Mouse (Mus musculus) heart, embryonic 11.5 days (tissue): ENCODE data around the gene Sppl3. TPM values are rescaled to one million over a fixed set of nuclear protein-coding genes. Genes with fewer than 3 reads are reported as not detected.

ENCODE experiments used
- ATAC-seq: fragments of 200-750 bp; cut with Nextera tagmentation; replicated peaks from 2 replicates; pipeline ENCODE4 v1.8.0; 2017; ENCODE audit warnings: moderate library complexity; ENCODE audit not compliant: insufficient number of reproducible peaks, low FRiP score, low TSS enrichment
- H3K27ac ChIP-seq: fragments of 300-500 bp; sonication (generic); 2 replicates; pipeline ENCODE4 v1.5.1; 2014; ENCODE audit warnings: mild to moderate bottlenecking, low read depth, low read length
- H3K27me3 ChIP-seq: fragments of 300-500 bp; sonication (generic); 2 replicates; pipeline ENCODE4 v1.6.1; 2014; ENCODE audit warnings: mild to moderate bottlenecking, low read length, mixed read lengths; ENCODE audit not compliant: control insufficient read depth, insufficient read depth
- H3K36me3 ChIP-seq: fragments of 300-500 bp; sonication (generic); 2 replicates; pipeline ENCODE4 v1.6.1; 2014; ENCODE audit warnings: mild to moderate bottlenecking, low read length, moderate library complexity, mixed read lengths; ENCODE audit not compliant: control insufficient read depth, insufficient read depth
- H3K4me1 ChIP-seq: fragments of 300-500 bp; sonication (generic); 2 replicates; pipeline ENCODE4 v1.6.1; 2014; ENCODE audit warnings: low read length; ENCODE audit not compliant: control insufficient read depth, insufficient read depth
- H3K4me2 ChIP-seq: fragments of 300-500 bp; sonication (generic); 2 replicates; pipeline ENCODE4 v1.6.1; 2014; ENCODE audit warnings: mild to moderate bottlenecking, moderate library complexity
- H3K4me3 ChIP-seq: fragments of 300-500 bp; sonication (generic); 2 replicates; pipeline ENCODE4 v1.5.1; 2014; ENCODE audit warnings: low read depth, low read length
- H3K9ac ChIP-seq: fragments of 300-500 bp; sonication (generic); 2 replicates; pipeline ENCODE4 v1.6.1; 2014; ENCODE audit warnings: mild to moderate bottlenecking, low read depth, low read length, moderate library complexity
- H3K9me3 ChIP-seq: fragments of 300-500 bp; sonication (generic); replicated peaks from 2 replicates; pipeline ENCODE4 v1.6.1; 2016; ENCODE audit warnings: low read length; ENCODE audit not compliant: control insufficient read depth
- WGBS: fragments of 180-500 bp; shearing (Covaris S2); extraction: QIAGEN DNeasy Blood & Tissue Kit; methylation state at CpG from one replicate; pipeline ENCODE4 v1.1.7; 2014; ENCODE audit not compliant: insufficient replicate concordance; 5-methylcytosine and 5-hydroxymethylcytosine counted together
- polyA plus RNA-seq: library from polyadenylated mRNA; unstranded; fragments of >200 nt; fragmentation: Nextera tagmentation; extraction: Ambion mirVana; gene quantifications from 2 replicates; pipeline ENCODE4 v1.2.1, GENCODE M21; 2014

Gene Sppl3
- polyA plus RNA-seq, 1 experiment from 2014 or later, result 18.6 TPM

DNA sequence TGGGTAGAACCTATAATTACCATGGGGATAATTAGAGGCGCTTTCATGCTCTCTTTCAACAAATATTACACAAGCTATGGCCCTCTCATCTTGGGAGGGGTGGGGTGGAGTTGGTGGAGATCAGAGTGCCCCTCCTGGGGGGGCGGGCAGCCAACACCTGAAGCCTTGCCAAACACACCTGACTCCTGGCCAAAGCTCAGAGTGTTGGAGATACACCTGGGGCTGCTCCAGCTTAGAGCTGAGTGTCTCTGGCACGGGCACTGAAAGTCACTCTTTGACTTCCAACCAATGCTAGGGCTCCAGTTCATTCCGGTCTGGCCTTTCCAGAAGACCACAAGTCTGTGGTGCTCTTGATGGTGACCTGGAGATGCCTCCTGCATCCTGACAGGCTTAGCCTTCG lies 3.2 kb upstream of the Sppl3 start:
- H3K4me1 ChIP-seq, result peaks cover 10% of the 10 kb centered on the region
- no peak overlapping the region for H3K4me2 ChIP-seq
- H3K27me3 ChIP-seq, result no peaks in the 10 kb centered on the region
- H3K9ac ChIP-seq, result no peak overlapping the region
- no peak overlapping the region for H3K4me3 ChIP-seq
- H3K36me3 ChIP-seq, result no peaks in the 10 kb centered on the region
- 82% methylated on average over 5 of the region's 5 CpGs for WGBS
- H3K27ac ChIP-seq, result no peak overlapping the region
- no peak for ATAC-seq
- H3K9me3 ChIP-seq, result no peaks in the 10 kb centered on the region

DNA sequence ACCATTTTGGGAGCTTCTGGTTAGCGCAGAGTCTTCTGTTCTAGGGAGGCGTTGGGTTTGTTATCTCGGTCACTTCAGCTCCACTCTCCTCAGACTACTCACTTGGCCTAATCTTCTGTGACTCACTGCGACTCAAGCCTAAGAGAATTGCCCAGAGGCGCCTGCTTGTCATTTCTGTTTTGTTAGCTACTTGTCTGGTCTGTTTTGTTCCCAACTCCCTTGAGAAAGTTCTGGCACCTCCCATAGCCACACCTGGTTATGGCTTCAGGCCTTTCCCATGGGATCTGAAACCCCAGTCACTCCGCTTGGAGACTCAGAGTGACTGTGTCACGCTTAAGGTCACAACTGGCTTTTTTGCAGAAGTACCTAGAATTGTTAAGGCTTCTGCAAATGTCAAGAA lies 2.6 kb upstream of the Sppl3 start:
- WGBS, result 55% methylated on average over 7 of the region's 7 CpGs
- no peak overlapping the region for H3K27ac ChIP-seq
- H3K36me3 ChIP-seq, result no peaks in the 10 kb centered on the region
- H3K9ac ChIP-seq, result no peak overlapping the region
- no peaks in the 10 kb centered on the region for H3K27me3 ChIP-seq
- H3K4me1 ChIP-seq, result peaks cover 12% of the 10 kb centered on the region
- no peak overlapping the region for H3K4me3 ChIP-seq
- H3K9me3 ChIP-seq, result no peaks in the 10 kb centered on the region
- ATAC-seq, result no peak
- H3K4me2 ChIP-seq, result no peak overlapping the region

DNA sequence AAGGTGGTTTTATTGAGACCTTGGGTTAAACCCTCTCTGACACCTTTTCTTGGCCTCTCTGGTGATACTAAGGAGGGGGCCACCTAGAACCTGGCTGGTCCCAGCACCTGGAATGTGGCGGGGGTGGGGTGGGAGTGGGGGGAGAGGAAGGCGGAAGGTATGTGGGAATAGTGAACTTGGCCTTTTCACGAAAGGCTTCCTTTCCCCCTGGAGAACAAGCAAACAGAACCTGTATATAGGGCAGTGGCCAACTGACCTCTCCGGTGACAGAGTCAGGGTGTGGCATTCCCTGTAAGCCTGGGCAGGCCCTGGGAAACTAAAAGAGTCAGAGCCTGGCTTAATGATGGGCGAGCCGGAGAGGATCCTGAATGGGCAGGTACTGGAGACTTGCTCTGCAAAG lies 1.8 kb upstream of the Sppl3 start:
- H3K9ac ChIP-seq, result no peak overlapping the region
- WGBS, result 90% methylated on average over 6 of the region's 6 CpGs
- ATAC-seq, result no peak
- H3K27me3 ChIP-seq, result no peaks in the 10 kb centered on the region
- no peak overlapping the region for H3K4me2 ChIP-seq
- H3K4me1 ChIP-seq, result peaks cover 18% of the 10 kb centered on the region
- H3K27ac ChIP-seq, result no peak overlapping the region
- H3K4me3 ChIP-seq, result no peak overlapping the region
- H3K9me3 ChIP-seq, result no peaks in the 10 kb centered on the region
- no peaks in the 10 kb centered on the region for H3K36me3 ChIP-seq

DNA sequence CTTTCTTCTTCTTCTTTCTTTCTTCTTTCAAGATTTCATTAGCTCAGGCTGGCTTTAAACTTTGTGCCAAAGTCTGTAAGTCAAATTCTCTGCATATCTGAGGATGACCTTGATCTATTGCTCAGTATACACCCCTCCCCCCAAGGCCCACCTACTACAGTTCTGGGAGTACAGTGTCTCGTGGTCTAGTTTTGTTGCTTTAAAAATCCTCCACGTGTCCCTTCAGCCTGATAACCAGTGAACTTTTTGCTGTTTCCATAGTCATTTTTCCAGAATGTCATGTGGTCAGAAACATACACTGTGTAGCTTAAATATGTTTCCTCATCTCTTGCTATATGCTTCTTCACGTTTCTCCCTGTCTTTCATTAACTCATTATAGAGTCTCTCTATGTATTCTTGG lies 976 bp upstream of the Sppl3 start:
- no peak for ATAC-seq
- peak overlapping the region; percentile 100; the same call in 1 of the 2 replicates for H3K4me3 ChIP-seq
- no peaks in the 10 kb centered on the region for H3K9me3 ChIP-seq
- H3K27me3 ChIP-seq, result no peaks in the 10 kb centered on the region
- no peaks in the 10 kb centered on the region for H3K36me3 ChIP-seq
- 40% methylated on average over 3 of the region's 3 CpGs for WGBS
- peak overlapping the region; percentile 99; the same call in 1 of the 2 replicates for H3K9ac ChIP-seq
- H3K4me2 ChIP-seq, result peak overlapping the region; percentile 89; the same call in 1 of the 2 replicates
- peaks cover 24% of the 10 kb centered on the region for H3K4me1 ChIP-seq
- no peak overlapping the region for H3K27ac ChIP-seq

DNA sequence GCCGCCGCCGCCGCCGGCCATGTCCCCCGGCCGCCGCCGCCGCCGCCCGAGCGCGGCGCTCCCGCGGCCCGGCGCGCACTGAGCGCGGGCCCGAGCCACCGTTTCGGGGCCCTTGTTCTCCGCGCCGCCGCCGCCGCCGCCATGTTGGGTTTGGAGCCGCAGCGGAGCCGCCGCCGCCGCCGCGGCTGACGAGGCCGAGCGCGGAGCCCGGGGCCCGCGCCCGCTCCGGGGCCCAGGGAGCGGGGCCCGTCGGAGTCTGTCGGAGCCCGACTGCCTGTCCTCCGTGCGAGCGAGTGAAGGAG lies 231 bp downstream of the Sppl3 start:
- no peaks in the 10 kb centered on the region for H3K36me3 ChIP-seq
- peak overlapping the region; percentile 89 for H3K4me2 ChIP-seq
- peak overlapping the region; percentile 100 for H3K4me3 ChIP-seq
- H3K27ac ChIP-seq, result peak overlapping the region; percentile 93
- H3K9me3 ChIP-seq, result no peaks in the 10 kb centered on the region
- peaks cover 29% of the 10 kb centered on the region for H3K4me1 ChIP-seq
- H3K27me3 ChIP-seq, result no peaks in the 10 kb centered on the region
- peak overlapping the region; percentile 99 for H3K9ac ChIP-seq
- no peak for ATAC-seq
- under 1% methylated on average over 41 of the region's 57 CpGs for WGBS

DNA sequence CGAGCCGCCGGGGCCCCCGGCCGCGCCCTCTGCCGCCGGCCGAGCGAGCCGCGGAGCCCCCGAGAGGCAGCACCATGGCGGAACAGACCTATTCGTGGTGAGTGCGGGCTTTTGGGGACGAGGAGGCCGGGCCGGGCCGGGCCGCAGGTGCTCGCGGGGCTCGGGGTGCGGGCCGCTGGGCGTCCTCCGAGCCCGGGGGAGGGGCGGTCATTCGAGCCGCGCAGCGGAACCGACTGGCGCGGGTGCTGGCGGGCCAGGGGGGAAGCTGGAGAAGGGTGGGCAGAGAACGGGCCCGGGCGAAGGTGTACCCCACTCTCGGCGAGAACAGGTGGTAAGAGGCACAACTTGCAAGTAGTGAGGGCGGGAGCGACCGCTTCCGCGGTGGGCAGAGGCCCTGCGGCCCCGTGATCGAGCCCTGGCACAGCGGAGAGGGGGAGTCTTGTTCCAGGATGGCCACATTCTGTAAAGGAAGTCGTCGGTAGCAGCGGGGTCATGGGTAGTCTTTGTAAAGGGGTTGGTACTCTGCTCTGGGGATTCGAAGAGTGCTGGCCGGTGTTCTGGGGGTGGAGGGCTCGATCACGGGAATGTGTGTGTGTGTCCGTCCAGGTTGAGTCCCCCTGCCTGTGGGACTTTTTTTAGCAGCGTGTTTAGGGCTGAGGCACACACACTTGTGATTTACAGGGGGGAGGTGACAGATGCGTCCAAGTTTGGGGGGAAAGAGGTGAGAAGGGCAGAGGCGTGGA lies 753 bp downstream of the Sppl3 start:
- Histone ChIP-seq H3K4me1 (peaks cover 30% of the 10 kb centered on the region), H3K4me3 (peak overlapping the region; percentile 100), H3K9ac (peak overlapping the region; percentile 99), H3K27me3 (no peaks in the 10 kb centered on the region), H3K27ac (peak overlapping the region; percentile 93), H3K4me2 (peak overlapping the region; percentile 89), H3K9me3 (no peaks in the 10 kb centered on the region), H3K36me3 (no peaks in the 10 kb centered on the region)
- 0 out of 2 replicates have a peak, but pooled peaks have one; percentile 12 for ATAC-seq
- WGBS, result under 1% methylated on average over 50 of the region's 63 CpGs

DNA sequence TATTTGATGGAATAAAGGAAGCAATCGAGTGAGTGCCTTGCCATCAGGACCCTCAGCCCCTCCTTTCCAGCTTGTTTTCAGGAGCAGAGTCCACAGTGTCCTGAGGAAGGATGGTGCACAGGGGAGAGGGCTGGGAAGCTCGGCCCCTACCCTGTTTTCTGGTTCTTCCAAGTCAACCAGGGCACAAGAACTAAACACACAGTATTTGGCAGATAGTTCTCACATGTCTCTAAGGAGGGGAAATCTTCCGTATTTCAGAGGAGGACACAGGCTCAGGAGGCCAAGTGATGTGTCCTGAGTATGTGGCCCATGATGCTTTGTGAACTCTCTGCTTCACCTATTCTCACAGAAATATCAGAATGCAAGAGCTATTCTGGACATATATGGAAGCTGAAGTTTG lies 2.5 kb downstream of the Sppl3 start:
- ATAC-seq, result no peak
- Histone ChIP-seq H3K9me3 (no peaks in the 10 kb centered on the region), H3K4me1 (peaks cover 44% of the 10 kb centered on the region), H3K27me3 (no peaks in the 10 kb centered on the region), H3K4me3 (peak overlapping the region; percentile 100; the same call in 1 of the 2 replicates), H3K9ac (no peak overlapping the region), H3K4me2 (peak overlapping the region; percentile 89), H3K27ac (no peak overlapping the region), H3K36me3 (no peaks in the 10 kb centered on the region)
- WGBS, result 72% methylated on average over 3 of the region's 3 CpGs

DNA sequence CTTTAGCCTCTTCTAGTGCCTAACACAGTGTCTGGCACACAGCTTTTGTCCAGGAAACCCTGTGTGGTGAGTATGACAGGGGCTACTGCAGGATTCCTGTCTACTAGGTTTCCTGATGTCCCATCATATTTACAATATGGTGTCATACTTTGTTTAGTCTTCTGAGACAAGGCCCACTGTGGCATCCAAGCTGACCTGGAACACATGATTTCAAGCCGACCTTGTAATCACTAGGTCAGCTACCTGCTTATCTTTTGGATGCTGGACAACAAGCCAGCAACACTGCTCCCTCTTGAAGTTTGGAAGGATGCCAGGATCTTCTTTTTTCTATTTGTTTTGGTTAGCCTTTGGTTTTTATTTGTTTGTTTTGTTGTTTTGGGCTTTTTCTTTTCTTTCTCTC lies 3.6 kb downstream of the Sppl3 start:
- Histone ChIP-seq H3K4me2 (0 out of 2 replicates have a peak overlapping the region, but pooled peaks have one; percentile 3), H3K27me3 (no peaks in the 10 kb centered on the region), H3K27ac (no peak overlapping the region; the same call in 1 of the 2 replicates), H3K4me3 (no peak overlapping the region), H3K4me1 (peaks cover 51% of the 10 kb centered on the region), H3K9ac (no peak overlapping the region), H3K9me3 (no peaks in the 10 kb centered on the region), H3K36me3 (no peaks in the 10 kb centered on the region)
- WGBS, result 3% methylated on average over 1 of the region's 1 CpGs
- ATAC-seq, result no peak

DNA sequence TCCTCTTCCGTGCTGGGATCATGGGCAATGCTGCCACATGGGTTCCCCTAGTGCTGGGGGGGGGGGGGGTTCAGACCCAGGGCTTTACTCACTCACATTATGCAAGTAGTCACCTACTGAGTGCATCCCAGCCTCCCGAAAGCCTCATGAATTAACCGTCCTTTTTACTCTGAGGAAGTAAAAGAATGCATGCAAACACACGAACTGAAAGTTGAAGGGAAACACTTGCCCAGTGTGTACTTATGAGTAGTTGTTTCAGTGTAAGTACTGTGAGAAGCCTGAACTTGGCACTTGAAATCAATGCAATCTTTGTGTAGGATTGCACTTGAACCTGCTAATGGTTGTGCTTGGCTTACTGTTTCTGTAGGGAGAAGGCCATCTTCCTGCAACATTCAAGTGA lies 4.2 kb downstream of the Sppl3 start:
- no peaks in the 10 kb centered on the region for H3K9me3 ChIP-seq
- H3K27me3 ChIP-seq, result no peaks in the 10 kb centered on the region
- H3K4me1 ChIP-seq, result peaks cover 50% of the 10 kb centered on the region
- WGBS, result 42% methylated on average over 4 of the region's 4 CpGs
- H3K4me2 ChIP-seq, result no peak overlapping the region
- ATAC-seq, result no peak
- H3K9ac ChIP-seq, result no peak overlapping the region
- H3K36me3 ChIP-seq, result no peaks in the 10 kb centered on the region
- no peak overlapping the region for H3K27ac ChIP-seq
- no peak overlapping the region for H3K4me3 ChIP-seq
